Mouse (Mus musculus): ENCODE results near the gene Cela1.

DNA sequence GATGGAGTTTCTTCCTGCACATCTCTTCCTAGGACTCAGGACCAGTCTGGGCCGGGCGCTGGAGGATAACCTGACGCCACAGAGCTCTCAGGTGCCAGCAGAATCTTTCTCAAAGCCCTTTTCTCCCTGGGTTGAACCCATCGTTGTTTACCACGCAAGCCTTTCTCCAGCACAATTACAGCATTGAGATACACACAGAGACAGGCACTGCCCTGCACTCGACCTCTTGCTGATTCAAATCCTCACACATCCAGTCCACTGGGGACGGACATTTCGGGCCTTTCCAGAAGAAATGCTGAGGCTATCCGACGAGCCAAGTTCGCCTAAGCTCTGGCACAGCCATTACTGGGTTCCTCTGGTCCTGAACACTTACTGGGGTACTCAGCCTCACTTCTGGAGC lies 39.0 kb upstream of the Cela1 start:
- no peak for TF ChIP-seq POLR2A (IDR thresholded peaks at IDR 0.05; ENCODE audit: insufficient read depth, low read length)
- TF ChIP-seq CTCF (IDR thresholded peaks at IDR 0.05; ENCODE audit: low read depth, low read length), result no peak
- TF ChIP-seq EP300 (IDR thresholded peaks at IDR 0.05; ENCODE audit: insufficient read depth, low read depth, low read length), result no peak

Data from ES-Bruce4 (cell line).